Mouse (Mus musculus) heart, postnatal 0 days (tissue): ENCODE measurements around the gene Fig4. TPM values are rescaled to one million over a fixed set of nuclear protein-coding genes. Genes with fewer than 3 reads are reported as not detected.

ENCODE experiments used
- ATAC-seq: fragments of 200-750 bp; cut with Nextera tagmentation; 2 replicates; pipeline ENCODE4 v1.8.0; 2017; ENCODE audit warnings: low read depth, moderate number of reproducible peaks, moderate library complexity; ENCODE audit not compliant: insufficient read depth
- DNase-seq: peaks from one replicate; pipeline ENCODE4 v3.0.0-alpha.2; 2016; ENCODE audit warnings: low spot score
- H3K27ac ChIP-seq: fragments of 300-500 bp; sonication (generic); 2 replicates; pipeline ENCODE4 v1.5.1; 2014; ENCODE audit warnings: low read depth, mild to moderate bottlenecking
- H3K27me3 ChIP-seq: fragments of 300-500 bp; sonication (generic); 2 replicates; pipeline ENCODE4 v1.6.1; 2014; ENCODE audit warnings: low read length, mixed read lengths; ENCODE audit not compliant: control insufficient read depth, insufficient read depth
- H3K36me3 ChIP-seq: fragments of 300-500 bp; sonication (generic); replicated peaks from 2 replicates; pipeline ENCODE4 v1.6.1; 2014; ENCODE audit warnings: low read length, mixed read lengths; ENCODE audit not compliant: control insufficient read depth, insufficient read depth
- H3K4me1 ChIP-seq: fragments of 300-500 bp; sonication (generic); 2 replicates; pipeline ENCODE4 v1.6.1; 2014; ENCODE audit warnings: antibody characterized with exemption; ENCODE audit not compliant: control insufficient read depth, insufficient read depth
- H3K4me2 ChIP-seq: fragments of 300-500 bp; sonication (generic); 2 replicates; pipeline ENCODE4 v1.6.1; 2014; ENCODE audit warnings: low read depth, mild to moderate bottlenecking, low read length, moderate library complexity
- H3K4me3 ChIP-seq: fragments of 300-500 bp; sonication (generic); 2 replicates; pipeline ENCODE4 v1.5.1; 2014; ENCODE audit warnings: low read depth, low read length
- H3K9ac ChIP-seq: fragments of 300-500 bp; sonication (generic); replicated peaks from 2 replicates; pipeline ENCODE4 v1.6.1; 2014; ENCODE audit warnings: low read depth, low read length, mixed read lengths
- H3K9me3 ChIP-seq: fragments of 300-500 bp; sonication (generic); replicated peaks from 2 replicates; pipeline ENCODE4 v1.6.1; 2016; ENCODE audit warnings: low read length; ENCODE audit not compliant: control insufficient read depth
- CTCF ChIP-seq: IDR thresholded peaks from 2 replicates; pipeline ENCODE4 v1.5.1; 2016; ENCODE audit warnings: antibody characterized with exemption, control low read depth, low read depth
- EP300 ChIP-seq: IDR thresholded peaks from 2 replicates; pipeline ENCODE4 v1.6.1; 2016; ENCODE audit warnings: antibody characterized with exemption, low read depth
- WGBS: fragments of 180-500 bp; shearing (Covaris S2); extraction: QIAGEN DNeasy Blood & Tissue Kit; methylation state at CpG from one replicate; pipeline ENCODE4 v1.1.7; 2014; 5-methylcytosine and 5-hydroxymethylcytosine counted together
- polyA plus RNA-seq: library from polyadenylated mRNA; unstranded; fragments of >200 nt; fragmentation: Nextera tagmentation; extraction: Ambion mirVana; gene quantifications from 2 replicates; pipeline ENCODE4 v1.2.1, GENCODE M21; 2015
- total RNA-seq: library from RNA; depleted of rRNA; stranded (reverse); fragments of >200 nt; gene quantifications from 2 replicates; pipeline ENCODE4 v1.2.3, GENCODE M21; 2014; ENCODE audit warnings: low replicate concordance; rRNA removed

Fig4 gene
- total RNA-seq: 78.9 and 86.9 TPM in 2 replicates
- polyA plus RNA-seq: 47.3 and 55.5 TPM in 2 replicates

DNA sequence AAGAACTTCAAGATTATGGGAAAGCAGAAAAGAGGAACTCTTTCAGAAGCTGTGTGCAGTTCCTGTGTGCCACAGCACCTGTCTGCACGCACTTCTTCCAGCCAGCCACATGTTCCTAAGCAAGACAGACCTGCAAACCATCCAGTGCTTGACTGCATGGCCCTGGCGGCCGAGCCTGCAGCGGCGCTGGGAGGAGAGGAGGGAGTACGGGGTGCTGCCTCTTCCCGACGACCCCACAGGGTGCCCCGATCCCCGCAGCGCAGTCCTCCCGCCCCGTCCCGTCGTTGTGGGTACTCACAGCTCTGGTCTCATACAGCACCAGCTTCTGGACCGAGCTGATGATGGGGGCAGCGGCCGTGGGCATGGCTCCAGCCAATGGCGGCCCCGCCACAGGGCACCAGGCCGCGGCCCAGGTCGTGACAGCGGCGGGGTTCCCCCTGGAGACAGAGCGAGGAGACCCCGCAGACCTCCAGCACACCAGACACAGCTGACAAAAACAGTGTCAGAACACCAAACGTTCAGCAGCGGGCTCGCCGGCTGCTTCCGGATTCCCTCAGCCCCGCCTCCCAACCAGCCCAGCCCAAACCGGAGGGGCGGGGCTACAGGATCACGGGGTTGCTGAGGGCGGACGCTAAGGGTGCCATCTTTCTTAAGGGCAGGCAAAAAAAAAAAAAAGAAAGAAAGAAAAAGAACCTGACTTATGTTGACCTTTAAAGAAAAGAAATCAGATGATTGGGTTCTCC lies at the start of gene Fig4:
Gene Fig4, minus strand, starts transcription at position 572 of the 743 bp plus-strand sequence.
- Histone ChIP-seq H3K27ac (peak within 1 kb of the TSS; percentile 93), H3K4me2 (peak within 1 kb of the TSS; percentile 96), H3K4me3 (peak within 1 kb of the TSS; percentile 95), H3K36me3 (no peaks in the 10 kb centered on the region), H3K9ac (peak within 1 kb of the TSS; percentile 87), H3K9me3 (no peaks in the 10 kb centered on the region), H3K4me1 (peaks cover 14% of the 10 kb centered on the region), H3K27me3 (no peaks in the 10 kb centered on the region)
- no peak for TF ChIP-seq CTCF
- WGBS: under 1% methylated on average over 38 of the region's 38 CpGs
- DNase-seq (peak; percentile 92), ATAC-seq (peak; percentile 92)

DNA sequence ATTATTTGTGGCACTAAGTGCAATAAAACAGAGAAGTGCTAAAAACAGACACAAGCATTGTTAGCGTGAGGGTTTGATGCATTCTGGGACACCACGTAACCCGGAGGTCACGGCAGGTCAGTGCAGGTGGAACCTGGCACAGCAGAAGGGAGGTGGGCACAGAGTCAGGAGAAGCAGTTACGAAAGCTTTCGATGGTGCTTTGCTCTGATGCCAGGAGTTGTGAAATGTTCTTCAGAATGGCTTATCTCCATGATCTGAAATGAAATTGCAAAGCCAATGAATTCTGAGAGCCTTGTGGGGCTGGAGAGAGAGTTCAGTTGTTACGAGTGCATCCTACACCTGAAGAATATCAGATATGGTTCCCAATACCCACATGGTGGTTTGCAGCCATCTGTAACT lies 38.3 kb upstream of the Fig4 start:
- no peaks in the 10 kb centered on the region for H3K27me3 ChIP-seq
- no peak overlapping the region for H3K4me3 ChIP-seq
- ATAC-seq (no peak), DNase-seq (no peak)
- H3K36me3 ChIP-seq: no peaks in the 10 kb centered on the region
- no peak overlapping the region for H3K27ac ChIP-seq
- 83% methylated on average over 7 of the region's 7 CpGs for WGBS
- no peak overlapping the region for H3K4me2 ChIP-seq
- no peaks in the 10 kb centered on the region for H3K4me1 ChIP-seq
- TF ChIP-seq CTCF: no peak
- no peak for TF ChIP-seq EP300
- no peak overlapping the region for H3K9ac ChIP-seq
- H3K9me3 ChIP-seq: no peaks in the 10 kb centered on the region

DNA sequence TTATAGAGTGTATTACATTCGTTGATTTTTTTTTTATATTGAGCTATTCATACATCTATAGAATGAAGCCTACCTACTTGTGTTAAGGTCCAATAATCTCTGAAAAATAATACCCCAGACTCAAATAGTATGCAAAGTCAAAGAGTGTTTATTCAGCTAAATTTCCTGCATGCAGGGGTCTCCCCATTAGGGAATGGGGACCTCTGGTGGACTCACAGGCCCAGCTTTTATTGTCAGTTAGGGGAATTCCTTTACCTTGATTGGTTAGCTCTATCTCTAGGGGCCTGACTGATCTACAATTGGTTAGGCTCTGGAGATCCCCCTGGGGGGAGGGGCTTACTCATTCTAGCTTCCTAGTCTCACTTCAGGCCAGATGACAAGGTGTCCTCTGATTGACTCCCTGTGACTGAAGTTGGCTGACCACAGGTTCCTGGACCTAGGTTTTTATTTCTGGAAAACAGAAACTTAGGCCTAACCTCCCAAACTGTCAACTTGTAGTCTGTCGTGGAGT lies 29.5 kb upstream of the Fig4 start:
- Histone ChIP-seq H3K9me3 (no peaks in the 10 kb centered on the region), H3K4me3 (no peak overlapping the region), H3K27ac (0 out of 2 replicates have a peak overlapping the region, but pooled peaks have one; percentile 30), H3K4me1 (no peaks in the 10 kb centered on the region), H3K27me3 (no peaks in the 10 kb centered on the region), H3K4me2 (no peak overlapping the region), H3K36me3 (no peaks in the 10 kb centered on the region), H3K9ac (no peak overlapping the region)
- DNase-seq (peak; percentile 36), ATAC-seq (peak; percentile 89)
- 44% methylated on average over 2 of the region's 2 CpGs for WGBS
- peak; percentile 30 for TF ChIP-seq CTCF
- no peak for TF ChIP-seq EP300

DNA sequence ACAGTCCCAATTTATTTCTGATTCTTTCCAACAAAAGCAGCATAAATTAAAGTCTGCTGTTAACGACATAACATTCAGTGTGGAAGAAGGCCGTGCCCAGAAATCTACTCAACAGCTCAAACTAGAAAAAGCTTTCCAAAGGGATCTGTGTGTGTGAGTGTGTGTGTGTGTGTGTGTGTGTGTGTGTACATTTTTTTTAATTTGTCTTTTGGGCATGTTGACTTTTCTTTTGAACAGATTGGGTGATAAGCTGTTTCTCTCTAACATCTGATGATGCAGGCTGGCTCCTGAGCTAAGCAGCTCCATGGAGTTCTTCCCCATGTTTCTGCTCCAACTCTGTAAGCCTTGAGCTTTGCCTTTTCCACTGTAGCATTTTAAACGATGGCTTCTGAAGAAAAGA lies 12.8 kb upstream of the Fig4 start:
- H3K9ac ChIP-seq: no peak overlapping the region
- DNase-seq: no peak
- no peak for ATAC-seq
- H3K4me2 ChIP-seq: no peak overlapping the region
- no peak for TF ChIP-seq CTCF
- TF ChIP-seq EP300: no peak
- no peaks in the 10 kb centered on the region for H3K36me3 ChIP-seq
- no peaks in the 10 kb centered on the region for H3K27me3 ChIP-seq
- 82% methylated on average over 3 of the region's 3 CpGs for WGBS
- H3K4me3 ChIP-seq: no peak overlapping the region
- no peaks in the 10 kb centered on the region for H3K4me1 ChIP-seq
- no peaks in the 10 kb centered on the region for H3K9me3 ChIP-seq
- H3K27ac ChIP-seq: no peak overlapping the region

DNA sequence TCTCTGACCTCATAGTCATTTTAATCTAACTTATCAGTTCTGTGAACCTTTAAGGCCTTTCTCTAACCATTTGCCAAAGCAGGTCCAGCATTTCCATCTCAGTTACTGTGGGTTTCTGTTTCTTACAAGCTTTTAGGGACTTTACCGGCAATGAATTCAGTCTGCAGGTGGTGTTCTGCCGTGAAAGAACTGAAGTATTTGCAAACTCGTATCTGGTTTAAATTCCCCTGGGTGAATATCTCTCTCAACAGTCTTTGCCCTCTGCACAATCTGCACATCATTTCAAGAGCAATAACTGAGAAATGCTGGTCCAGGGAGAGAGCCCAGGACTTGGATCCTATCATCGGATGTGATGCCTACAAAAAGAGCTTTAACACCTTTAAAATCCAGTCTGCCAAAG lies 5.1 kb upstream of the Fig4 start:
- no peaks in the 10 kb centered on the region for H3K9me3 ChIP-seq
- ATAC-seq (no peak), DNase-seq (no peak)
- H3K27me3 ChIP-seq: no peaks in the 10 kb centered on the region
- WGBS: 82% methylated on average over 4 of the region's 4 CpGs
- no peak overlapping the region for H3K9ac ChIP-seq
- H3K4me2 ChIP-seq: no peak overlapping the region
- H3K36me3 ChIP-seq: no peaks in the 10 kb centered on the region
- TF ChIP-seq EP300: no peak
- TF ChIP-seq CTCF: no peak
- H3K27ac ChIP-seq: no peak overlapping the region
- no peak overlapping the region for H3K4me3 ChIP-seq
- no peaks in the 10 kb centered on the region for H3K4me1 ChIP-seq
